Mouse (Mus musculus) olfactory bulb, adult 2 months (tissue): ENCODE data around the gene Rxfp1.

Experiments used
- CTCF ChIP-seq: fragments of 200-500 bp; IDR thresholded peaks from 2 replicates; pipeline ENCODE4 v1.5.1; 2012; ENCODE audit warnings: low read depth, mild to moderate bottlenecking, low read length, moderate library complexity; ENCODE audit not compliant: insufficient read depth
- POLR2A ChIP-seq: fragments of 200-500 bp; IDR thresholded peaks from 2 replicates; pipeline ENCODE4 v1.6.1; 2012; ENCODE audit warnings: mild to moderate bottlenecking, low read depth, low read length, moderate library complexity; ENCODE audit not compliant: insufficient read depth

- no peak for TF ChIP-seq CTCF
- no peak for TF ChIP-seq POLR2A
Observed at GRCm38 (mm10) chr3:79783630-79784361, 46.1 kb upstream of the Rxfp1 start.
